Mouse (Mus musculus): ENCODE measurements around the gene Hax1.
A peak's percentile ranks its signal among the peaks of the same experiment; 100 is the strongest.

Hax1 gene

GRCm38 (mm10) chr3:89962059-89962750, 36.4 kb downstream of the Hax1 start:
- DNase-seq (ENCODE audit: low spot score in 2 of 2): no peak

- DNase-seq (ENCODE audit: low spot score in 2 of 2): no peak
Observed at GRCm38 (mm10) chr3:89961436-89961835, 37.1 kb downstream of the Hax1 start.

DNA sequence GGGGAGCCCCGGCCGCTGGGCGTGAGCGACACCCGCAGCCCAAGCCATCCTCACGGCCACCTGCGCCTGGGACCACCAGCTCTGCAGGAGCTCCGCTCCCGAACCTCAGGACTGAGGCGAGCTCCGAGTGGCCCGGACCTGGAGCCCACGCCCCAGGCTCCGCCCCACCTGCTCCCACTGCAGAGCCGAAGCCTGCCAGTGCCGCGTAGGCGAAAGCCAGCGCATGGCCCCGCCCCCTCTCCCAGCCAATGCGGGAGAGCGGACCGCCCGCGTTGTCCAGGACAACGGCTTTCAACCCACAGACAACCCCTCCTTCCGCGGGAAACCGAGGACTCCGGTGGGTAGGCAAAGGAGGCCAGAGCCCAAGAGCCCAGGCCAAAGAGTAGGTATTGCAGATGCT, 38.1 kb downstream of the Hax1 start:
- DNase-seq (ENCODE audit: low spot score in 2 of 2): peak; percentile 93 to 94

GRCm38 (mm10) chr3:89959435-89959834, 39.1 kb downstream of the Hax1 start:
- peak in 1 of 2 experiments; percentile 70 for DNase-seq (ENCODE audit: low spot score in 2 of 2)

DNA sequence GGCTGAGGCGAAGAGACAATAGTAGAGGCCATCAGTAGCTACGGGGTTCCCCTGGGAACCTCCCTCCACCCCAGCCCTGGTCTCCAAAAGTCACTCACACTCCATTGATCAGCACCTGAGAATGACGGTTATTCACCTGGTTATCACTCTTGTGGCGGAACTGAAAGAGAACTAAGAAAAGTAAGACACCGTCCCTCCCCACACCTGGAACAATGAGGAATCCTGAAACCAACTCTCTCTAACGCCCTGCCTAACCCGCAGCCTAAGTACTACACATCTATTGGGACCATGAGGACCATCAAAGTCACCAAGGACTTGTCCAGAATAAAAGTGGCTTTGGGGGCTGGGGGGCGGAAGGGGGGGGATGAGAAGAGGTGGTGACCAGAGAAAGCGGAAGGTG, 40.7 kb downstream of the Hax1 start:
- DNase-seq (ENCODE audit: low spot score in 2 of 2): no peak

DNA sequence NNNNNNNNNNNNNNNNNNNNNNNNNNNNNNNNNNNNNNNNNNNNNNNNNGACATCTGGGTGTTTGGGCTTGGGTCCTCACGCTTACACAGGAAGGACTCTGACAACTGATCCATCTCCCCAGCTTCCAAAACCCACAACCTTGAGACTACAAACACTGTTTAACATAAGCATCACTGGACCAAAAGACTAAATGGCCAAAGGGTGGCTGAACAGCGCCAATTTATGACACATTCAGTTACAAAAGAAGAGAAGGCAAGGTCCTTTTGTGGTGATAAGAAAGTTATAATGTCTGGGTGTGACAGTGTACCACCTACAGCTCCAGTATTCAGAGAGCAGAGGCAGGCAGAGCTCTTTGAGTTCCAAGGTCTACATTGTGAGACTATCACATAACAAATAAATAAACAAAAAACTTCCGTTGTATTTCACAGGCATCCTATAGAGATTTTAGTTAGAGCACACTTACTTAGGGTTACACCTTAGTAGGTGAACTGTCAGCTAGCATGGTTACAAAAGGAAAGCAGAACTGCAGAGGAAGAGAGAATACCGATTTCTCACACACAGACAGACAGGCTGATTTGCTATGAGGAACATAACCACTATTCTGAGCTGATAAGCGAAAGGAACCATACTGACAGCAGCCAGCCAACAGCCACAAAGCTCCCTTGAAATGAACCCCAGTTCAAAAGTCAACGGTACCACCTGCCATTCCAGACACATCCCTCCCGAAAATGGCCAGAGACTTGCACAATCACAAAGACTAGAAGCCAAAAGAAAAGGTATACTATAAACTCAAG, 42.2 kb downstream of the Hax1 start:
- DNase-seq (ENCODE audit: low spot score in 2 of 2): no peak

DNA sequence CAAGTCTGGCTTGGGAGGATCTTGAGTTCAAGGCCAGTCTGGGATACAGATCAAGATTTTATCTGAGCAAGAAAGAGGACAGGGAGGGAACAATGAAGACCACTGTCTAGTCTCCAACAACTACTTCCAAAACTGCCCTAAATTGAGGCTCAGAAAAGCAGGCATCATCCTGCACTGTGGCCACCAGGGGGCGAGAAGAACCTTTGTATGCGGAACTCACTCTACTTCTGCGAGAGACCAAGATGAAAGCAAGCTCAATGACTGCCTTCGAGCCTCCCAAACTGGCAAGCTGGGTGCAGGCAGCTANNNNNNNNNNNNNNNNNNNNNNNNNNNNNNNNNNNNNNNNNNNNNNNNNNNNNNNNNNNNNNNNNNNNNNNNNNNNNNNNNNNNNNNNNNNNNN, 45.2 kb downstream of the Hax1 start:
- DNase-seq (ENCODE audit: low spot score in 2 of 2): peak in 1 of 2 experiments; percentile 66

DNA sequence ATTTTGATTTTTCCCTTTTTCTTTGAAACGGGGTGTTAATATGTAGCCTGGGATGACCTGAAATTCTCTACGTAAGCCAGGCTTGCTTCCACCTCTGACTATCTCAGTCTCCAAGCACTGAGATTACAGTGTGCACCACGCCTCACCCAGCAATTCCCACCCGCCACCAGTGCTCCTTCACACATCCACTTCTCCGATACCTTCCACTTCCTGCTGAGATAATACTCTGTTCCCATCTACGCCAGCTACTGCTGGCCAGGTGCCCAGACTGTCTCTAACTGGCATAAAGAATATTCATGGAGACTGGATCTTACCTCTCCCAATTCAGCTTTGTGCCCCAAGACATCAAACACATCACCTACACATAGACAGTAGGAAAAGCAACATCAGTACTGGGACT, 49.9 kb downstream of the Hax1 start:
- no peak for DNase-seq (ENCODE audit: low spot score in 2 of 2)

DNA sequence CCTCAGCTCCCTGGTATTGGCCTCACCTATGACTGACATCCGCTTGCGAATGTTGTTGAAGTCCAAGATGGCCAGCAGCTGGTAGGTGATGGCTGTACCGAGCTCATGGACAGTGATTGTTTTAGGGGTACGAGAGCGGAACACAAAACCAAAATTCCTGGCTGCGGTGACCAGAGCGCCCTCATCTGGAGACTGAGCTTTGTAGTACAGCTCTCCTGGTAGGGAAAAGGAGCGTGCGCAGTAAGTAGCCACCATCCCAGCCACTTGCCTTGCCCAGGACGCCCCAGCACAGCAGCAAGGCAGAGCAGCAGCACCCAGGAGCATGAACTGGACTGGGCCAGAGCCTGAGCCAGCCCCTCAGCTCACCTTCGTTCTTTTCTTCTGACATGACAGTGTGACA, 50.6 kb downstream of the Hax1 start:
- DNase-seq (ENCODE audit: low spot score in 2 of 2): no peak
